Mouse (Mus musculus) Patski (cell line): ENCODE results near the gene Slpi. TPM values are rescaled to one million over a fixed set of nuclear protein-coding genes. Genes with fewer than 3 reads are reported as not detected.

Experiments used
- ATAC-seq: fragments of 100-300 bp; one replicate; pipeline ENCODE4 v1.8.0; 2021
- CTCF ChIA-PET: fragments of 350-600 bp; sonication (Branson Sonifier 250); formaldehyde crosslinking; loops from one replicate; lab custom pipeline; 2022; ENCODE audit warnings: inconsistent platforms; lab: Charles Lee
- POLR2A ChIA-PET: fragments of 350-600 bp; sonication (Branson Sonifier 250); formaldehyde crosslinking; loops from one replicate; lab custom pipeline; 2022; ENCODE audit warnings: antibody characterized with exemption, inconsistent platforms; lab: Charles Lee
- DNase-seq: peaks from one replicate; pipeline ENCODE4 v3.0.0-alpha.2; 2011; ENCODE audit warnings: low read depth, low spot score
- H3K27me3 ChIP-seq: fragments of 371-371 bp; one replicate; pipeline ENCODE4 v1.5.1; 2021
- CTCF ChIP-seq: fragments of 100-300 bp; IDR thresholded peaks from one replicate; pipeline ENCODE4 v1.5.1; 2021
- in situ Hi-C: fragments of 300-500 bp; cut with MboI; formaldehyde crosslinking; loops from 3 replicates; pipeline ENCODE4 v1.11.1; 2018; ENCODE audit warnings: low pct_unique_long_range_greater_than_20kb, mixed read lengths
- polyA plus RNA-seq: library from polyadenylated mRNA; unstranded; gene quantifications from one replicate; pipeline ENCODE4 v1.2.3, GENCODE M21; 2021

The Slpi gene
- polyA plus RNA-seq, 1 experiment from 2014 or later, result 149 TPM

- DNase-seq (no peak), ATAC-seq (no peak)
- TF ChIP-seq CTCF, result no peak
- ChIA-PET CTCF (interaction anchor here (0.7 to 2.2 kb wide), 3 partner anchors 11 to 271 kb away, joined by 3 to 12 read pairs (median 4); no protein-coding TSS in a partner anchor), POLR2A (no interaction called here)
- in situ Hi-C loops, result no loop called here
- no peaks in the 10 kb centered on the region for H3K27me3 ChIP-seq
Measured at GRCm38 (mm10) chr2:164405519-164405918, 16.6 kb upstream of the Slpi start.

GRCm38 (mm10) chr2:164405060-164405459, 16.2 kb upstream of the Slpi start, which contains the start of gene Matn4:
TSS of gene Matn4 (minus strand) at chr2:164405160.
- CTCF ChIA-PET, result interaction anchor here (0.7 to 2.2 kb wide), 3 partner anchors 10 to 270 kb away, joined by 3 to 12 read pairs (median 4); no protein-coding TSS in a partner anchor
- TF ChIP-seq CTCF, result no peak
- ATAC-seq (no peak), DNase-seq (no peak)
- no peaks in the 10 kb centered on the region for H3K27me3 ChIP-seq
- POLR2A ChIA-PET, result no interaction called here
- in situ Hi-C loops, result no loop called here

- TF ChIP-seq CTCF, result no peak
- ChIA-PET CTCF (interaction anchor here (1.4 to 2.6 kb wide), 3 partner anchors 14 to 304 kb away, joined by 3 to 12 read pairs (median 10); partner anchors contain the start of gene Slpi), POLR2A (interaction anchor here (0.8 kb wide), 1 partner anchor 332 kb away, joined by 5 read pairs; no protein-coding TSS in a partner anchor)
- no peak for ATAC-seq
- DNase-seq, result no peak
- H3K27me3 ChIP-seq, result no peaks in the 10 kb centered on the region
- in situ Hi-C loops, result no loop called here
Measured at GRCm38 (mm10) chr2:164404082-164404990, 15.4 kb upstream of the Slpi start.

- ATAC-seq (no peak), DNase-seq (no peak)
- in situ Hi-C loops, result no loop called here
- CTCF ChIA-PET, result interaction anchor here (1.4 to 2.6 kb wide), 2 partner anchors 14 to 303 kb away, joined by 3 to 10 read pairs; partner anchors contain the start of gene Slpi
- POLR2A ChIA-PET, result interaction anchor here (0.8 kb wide), 1 partner anchor 332 kb away, joined by 5 read pairs; no protein-coding TSS in a partner anchor
- no peak for TF ChIP-seq CTCF
- H3K27me3 ChIP-seq, result no peaks in the 10 kb centered on the region
Measured at GRCm38 (mm10) chr2:164403396-164404081, 14.6 kb upstream of the Slpi start.

GRCm38 (mm10) chr2:164402906-164403305, 14.0 kb upstream of the Slpi start, which contains the start of gene Rbpjl:
TSS of gene Rbpjl (plus strand) at chr2:164403141.
- ChIA-PET CTCF (interaction anchor here (1.4 to 2.6 kb wide), 2 partner anchors 13 to 303 kb away, joined by 3 to 10 read pairs; partner anchors contain the start of gene Slpi), POLR2A (no interaction called here)
- H3K27me3 ChIP-seq, result no peaks in the 10 kb centered on the region
- DNase-seq (no peak), ATAC-seq (no peak)
- no peak for TF ChIP-seq CTCF
- in situ Hi-C loops, result no loop called here

- POLR2A ChIA-PET, result no interaction called here
- in situ Hi-C loops, result no loop called here
- no peaks in the 10 kb centered on the region for H3K27me3 ChIP-seq
- no peak for DNase-seq
- CTCF ChIA-PET, result no interaction called here
- no peak for ATAC-seq
- no peak for TF ChIP-seq CTCF
Measured at GRCm38 (mm10) chr2:164396911-164397310, 8.0 kb upstream of the Slpi start.

GRCm38 (mm10) chr2:164396076-164396475, 7.2 kb upstream of the Slpi start:
- no peaks in the 10 kb centered on the region for H3K27me3 ChIP-seq
- CTCF ChIA-PET, result interaction anchor here (1.6 kb wide), 1 partner anchor 12 kb away, joined by 6 read pairs; no protein-coding TSS in a partner anchor
- POLR2A ChIA-PET, result no interaction called here
- no peak for TF ChIP-seq CTCF
- in situ Hi-C loops, result no loop called here
- no peak for DNase-seq
- ATAC-seq, result no peak

GRCm38 (mm10) chr2:164393126-164393525, 4.2 kb upstream of the Slpi start:
- ATAC-seq, result no peak
- ChIA-PET POLR2A (no interaction called here), CTCF (no interaction called here)
- H3K27me3 ChIP-seq, result no peaks in the 10 kb centered on the region
- DNase-seq, result no peak
- in situ Hi-C loops, result no loop called here
- no peak for TF ChIP-seq CTCF

GRCm38 (mm10) chr2:164389499-164389898, 604 bp upstream of the Slpi start:
- peak; percentile 99 for TF ChIP-seq CTCF
- no peak for DNase-seq
- POLR2A ChIA-PET, result interaction anchor here (0.6 kb wide), 1 partner anchor 72 kb away, joined by 3 read pairs; no protein-coding TSS in a partner anchor
- no peaks in the 10 kb centered on the region for H3K27me3 ChIP-seq
- in situ Hi-C loops, result loop anchor here (5.0 to 10.0 kb wide), 3 partner anchors 37 to 285 kb away; no protein-coding TSS in a partner anchor
- CTCF ChIA-PET, result interaction anchor here (0.6 to 3.5 kb wide), 24 partner anchors 9 to 301 kb away, joined by 3 to 22 read pairs (median 6); partner anchors contain the start of genes Matn4 and Rbpjl
- ATAC-seq, result peak; percentile 42

- DNase-seq (no peak), ATAC-seq (no peak)
- CTCF ChIA-PET, result interaction anchor here (0.7 to 2.9 kb wide), 11 partner anchors 12 to 298 kb away, joined by 3 to 12 read pairs (median 5); no protein-coding TSS in a partner anchor
- H3K27me3 ChIP-seq, result no peaks in the 10 kb centered on the region
- in situ Hi-C loops, result loop anchor here (5.0 to 10.0 kb wide), 3 partner anchors 35 to 282 kb away; no protein-coding TSS in a partner anchor
- peak; percentile 88 for TF ChIP-seq CTCF
- POLR2A ChIA-PET, result no interaction called here
Measured at GRCm38 (mm10) chr2:164386953-164387352, 1.9 kb downstream of the Slpi start.
